Mouse (Mus musculus) CD8-positive naive resting alpha-beta T cell, adult 2 months (primary cell): ENCODE data around the gene Mrgpra9.
"Not testable (repeated sequence)": the region's sequence is repeated elsewhere in the genome, so short reads cannot be mapped to it uniquely, and the experiment has no call there.

ENCODE experiments used
- DNase-seq, 2 experiments: peaks; one replicate each; pipeline ENCODE4 v3.0.0; 2022; ENCODE audit warnings: low read depth in 2 of 2, low spot score in 2 of 2

Mrgpra9 gene

DNA sequence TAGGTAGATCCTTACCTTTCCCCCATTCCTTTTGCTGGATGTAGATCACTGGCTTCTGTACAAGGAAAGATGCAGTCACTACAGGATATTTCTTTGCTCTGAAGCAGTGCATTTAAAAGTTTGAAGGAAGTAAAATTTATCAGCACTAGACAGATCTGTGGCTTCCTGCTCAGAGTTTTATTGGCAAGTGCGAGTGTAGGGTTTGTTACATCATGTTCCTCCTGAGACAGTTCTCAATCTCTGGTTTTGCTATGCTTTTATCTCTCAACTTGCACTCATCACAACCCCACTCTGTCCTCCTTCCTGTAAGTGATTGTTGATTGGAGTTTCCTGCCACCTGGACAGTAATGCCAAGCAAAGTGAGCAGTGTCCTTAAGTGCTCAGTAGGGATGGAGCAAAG lies at the start of gene Mrgpra9:
Gene Mrgpra9, minus strand, starts transcription at position 79 of the 400 bp plus-strand sequence.
- DNase-seq = no peak

GRCm38 (mm10) chr7:47299612-47300011 lies 47.0 kb upstream of the Mrgpra9 start:
- not testable (repeated sequence) for DNase-seq

- not testable (repeated sequence) for DNase-seq
These were observed 18.9 kb upstream of the Mrgpra9 start for GRCm38 (mm10) chr7:47271547-47271946.

GRCm38 (mm10) chr7:47244658-47245057 lies 8.0 kb downstream of the Mrgpra9 start:
- DNase-seq = peak in 1 of 2 experiments; percentile 2

DNA sequence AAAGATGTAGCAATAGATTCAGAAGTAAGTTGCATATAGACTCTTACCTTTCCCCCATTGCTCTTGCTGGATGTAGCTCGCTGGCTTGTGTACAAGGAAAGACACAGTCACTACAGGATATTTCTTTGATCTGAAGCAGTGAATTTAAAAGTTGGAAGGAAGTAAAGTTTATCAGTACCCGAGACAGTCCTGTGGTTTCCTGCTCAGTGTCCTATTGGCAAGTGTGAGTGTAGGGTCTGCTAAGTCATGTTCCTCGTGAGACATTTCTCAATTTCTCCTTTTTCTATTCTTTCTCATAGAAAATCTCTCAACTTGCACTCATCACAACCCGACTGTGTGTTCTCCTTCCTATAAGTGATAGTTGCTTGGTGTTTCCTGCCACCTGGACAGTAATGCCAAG lies 47.8 kb downstream of the Mrgpra9 start, which contains the start of gene Mrgpra6:
Gene Mrgpra6, minus strand, starts transcription at position 91 of the 400 bp plus-strand sequence.
- DNase-seq = no peak

GRCm38 (mm10) chr7:47195271-47195670 lies 57.4 kb downstream of the Mrgpra9 start:
- no peak for DNase-seq
